In the genomic region with DNA sequence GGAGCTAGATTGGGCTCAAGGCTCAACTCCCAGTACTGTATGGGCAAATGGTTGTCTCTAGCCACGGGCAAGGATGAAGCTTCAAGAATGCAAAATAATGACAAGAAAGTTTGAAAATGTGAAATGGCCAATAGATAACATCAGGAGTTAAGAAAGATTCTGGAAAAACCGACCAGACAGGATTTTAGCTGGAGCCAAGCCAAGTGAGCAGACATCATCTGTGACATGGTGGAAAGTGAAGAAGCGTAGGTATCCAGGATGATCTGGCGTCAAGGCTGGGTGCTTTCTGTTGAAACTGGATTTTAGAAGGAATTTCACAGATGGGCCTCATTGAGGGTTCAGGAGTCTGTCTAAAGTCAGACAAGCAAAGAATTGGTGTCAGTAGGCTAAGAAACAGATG, we compare ENCODE assay signal across 23 mouse cellular contexts. TPM values are rescaled to one million over a fixed set of nuclear protein-coding genes. Genes with fewer than 3 reads are reported as not detected.
"Had no signal": no experiment of that assay in that cellular context is flagged by ENCODE, and none has a peak within 500 bp of the region (broad histone marks: within the 10 kb centered on the region; RNA-seq: fewer than 3 reads in every experiment).

A gene (plus strand): TSS at position 317 of the 400 bp plus-strand sequence.

- H3K27ac ChIP-seq: liver, embryonic 12.5 days; liver, embryonic 15.5 days; macrophage; midbrain, embryonic 12.5 days; midbrain, embryonic 15.5 days; neural tube, embryonic 12.5 days; neural tube, embryonic 15.5 days had no signal

- H3K9me3 ChIP-seq: liver, embryonic 12.5 days; liver, embryonic 15.5 days; midbrain, embryonic 12.5 days; midbrain, embryonic 15.5 days; neural tube, embryonic 12.5 days; neural tube, embryonic 15.5 days had no signal

- H3K4me2 ChIP-seq: liver, embryonic 12.5 days; liver, embryonic 15.5 days; midbrain, embryonic 12.5 days; midbrain, embryonic 15.5 days; neural tube, embryonic 12.5 days; neural tube, embryonic 15.5 days had no signal

- ATAC-seq: intestine, embryonic 16.5 days; liver, embryonic 12.5 days; midbrain, embryonic 15.5 days had no signal

- DNase-seq: kidney, adult 18-20 months; kidney, adult 9 months; kidney, postnatal 14 days; kidney, postnatal 4 days; left cerebral cortex, postnatal 4 days; liver; retina, postnatal 1 day; right cerebral cortex, postnatal 25 days; spleen, adult 18-20 months; thymus, adult 18-20 months; thymus, postnatal 36 days had no signal

- H3K4me3 ChIP-seq: liver, embryonic 12.5 days; liver, embryonic 15.5 days; midbrain, embryonic 12.5 days; midbrain, embryonic 15.5 days; neural tube, embryonic 12.5 days; neural tube, embryonic 15.5 days had no signal

- H3K9ac ChIP-seq: liver, embryonic 12.5 days; liver, embryonic 15.5 days; midbrain, embryonic 12.5 days; midbrain, embryonic 15.5 days; neural tube, embryonic 12.5 days; neural tube, embryonic 15.5 days had no signal

- H3K36me3 ChIP-seq: liver, embryonic 12.5 days; liver, embryonic 15.5 days; midbrain, embryonic 12.5 days; midbrain, embryonic 15.5 days; neural tube, embryonic 12.5 days; neural tube, embryonic 15.5 days had no signal

- H3K27me3 ChIP-seq: liver, embryonic 12.5 days; liver, embryonic 15.5 days; midbrain, embryonic 12.5 days; midbrain, embryonic 15.5 days; neural tube, embryonic 12.5 days; neural tube, embryonic 15.5 days had no signal

- H3K4me1 ChIP-seq: liver, embryonic 12.5 days; liver, embryonic 15.5 days; midbrain, embryonic 12.5 days; midbrain, embryonic 15.5 days; neural tube, embryonic 12.5 days; neural tube, embryonic 15.5 days had no signal

RNA-seq across cellular contexts. Expression of the gene that starts here (rescaled TPM):
- polyA plus RNA-seq: intestine, embryonic 16.5 days; kidney, embryonic 16.5 days; liver, embryonic 12.5 days; liver, embryonic 15.5 days; lung, embryonic 16.5 days; macrophage; midbrain, embryonic 15.5 days; stomach, embryonic 16.5 days; testis, adult 2 months had no signal
